Mouse (Mus musculus) CH12.LX (cell line): ENCODE data around the gene Dcaf4. TPM values are rescaled to one million over a fixed set of nuclear protein-coding genes. Genes with fewer than 3 reads are reported as not detected.

Experiments used
- DNase-seq: peaks from one replicate; pipeline ENCODE4 v3.0.0-alpha.2; 2013; ENCODE audit errors: extremely low read depth
- H3K27ac ChIP-seq: 2 replicates; pipeline ENCODE4 v1.5.1; 2012; ENCODE audit warnings: low read depth, mild to moderate bottlenecking, control low read depth, moderate library complexity; ENCODE audit not compliant: insufficient read depth
- H3K27me3 ChIP-seq: replicated peaks from 2 replicates; pipeline ENCODE3; 2012; ENCODE audit warnings: inconsistent platforms
- H3K36me3 ChIP-seq, 2 experiments: replicated peaks in 1 of 2; 2 replicates each; pipeline versions ENCODE3 to v1.6.1; 2012; ENCODE audit warnings: inconsistent platforms in 1 of 2, low read length in 1 of 2, mild to moderate bottlenecking in 1 of 2, mixed read lengths in 1 of 2, moderate library complexity in 1 of 2; ENCODE audit not compliant: control insufficient read depth in 1 of 2, insufficient read depth in 1 of 2
- H3K4me1 ChIP-seq, 2 experiments: 2 replicates each; pipeline ENCODE4 v1.6.1; 2012; ENCODE audit warnings: inconsistent platforms in 1 of 2, moderate library complexity in 1 of 2; ENCODE audit not compliant: insufficient read depth in 2 of 2, control insufficient read depth in 1 of 2
- H3K4me2 ChIP-seq: 2 replicates; pipeline ENCODE4 v1.6.1; 2012; ENCODE audit warnings: low read depth, mild to moderate bottlenecking, control low read depth; ENCODE audit not compliant: poor library complexity, insufficient read depth, severe bottlenecking
- H3K4me3 ChIP-seq, 3 experiments: fragments of 150-350 bp in 1 of 3; sonication (generic) in 1 of 3; replicated peaks in 1 of 3; 2 replicates each; pipeline versions ENCODE3 to v1.5.1; 2011 to 2012; ENCODE audit warnings: low read depth in 2 of 3, low read length in 2 of 3, mild to moderate bottlenecking in 2 of 3, moderate library complexity in 2 of 3, control low read depth in 1 of 3, improper control_type of control experiment in 1 of 3, inconsistent platforms in 1 of 3, mixed read lengths in 1 of 3; ENCODE audit not compliant: poor library complexity in 1 of 3
- H3K79me2 ChIP-seq: replicated peaks from 2 replicates; pipeline ENCODE4 v1.6.1; 2012; ENCODE audit warnings: mild to moderate bottlenecking, moderate library complexity; ENCODE audit not compliant: control insufficient read depth, poor library complexity, insufficient read depth, severe bottlenecking; ENCODE audit errors: extremely low read depth
- H3K9ac ChIP-seq: 2 replicates; pipeline ENCODE4 v1.6.1; 2012; ENCODE audit warnings: low read depth, mild to moderate bottlenecking, control low read depth, moderate library complexity; ENCODE audit not compliant: insufficient read depth
- H3K9me3 ChIP-seq: replicated peaks from 2 replicates; pipeline ENCODE3; 2012; ENCODE audit warnings: low read length, inconsistent platforms, mixed read lengths
- CHD1 ChIP-seq: IDR thresholded peaks from 2 replicates; pipeline ENCODE4 v1.6.1; 2012; ENCODE audit warnings: low read depth, low read length, improper control_type of control experiment, inconsistent platforms
- CHD2 ChIP-seq: IDR thresholded peaks from 2 replicates; pipeline ENCODE4 v1.6.1; 2011; ENCODE audit warnings: low read length, improper control_type of control experiment
- CTCF ChIP-seq, 2 experiments: IDR thresholded peaks in 1 of 2; conservative IDR thresholded peaks in 1 of 2; 2 replicates each; pipeline ENCODE4 v1.5.1; 2011 to 2012; ENCODE audit warnings: low read depth in 2 of 2, low read length in 2 of 2, improper control_type of control experiment in 1 of 2, inconsistent platforms in 1 of 2, mild to moderate bottlenecking in 1 of 2, moderate library complexity in 1 of 2
- E2F4 ChIP-seq: IDR thresholded peaks from 2 replicates; pipeline ENCODE4 v1.6.1; 2011; ENCODE audit warnings: low read depth, low read length, improper control_type of control experiment; ENCODE audit not compliant: insufficient replicate concordance
- EP300 ChIP-seq: IDR thresholded peaks from 2 replicates; pipeline ENCODE4 v1.6.1; 2011; ENCODE audit warnings: low read length, improper control_type of control experiment
- GABPA ChIP-seq: IDR thresholded peaks from 2 replicates; pipeline ENCODE4 v1.6.1; 2012; ENCODE audit warnings: low read depth, low read length, improper control_type of control experiment, inconsistent platforms; ENCODE audit not compliant: insufficient replicate concordance
- HCFC1 ChIP-seq: IDR thresholded peaks from 2 replicates; pipeline ENCODE4 v1.6.1; 2012; ENCODE audit warnings: low read depth, mild to moderate bottlenecking, inconsistent platforms, low read length, improper control_type of control experiment
- JUND ChIP-seq: conservative IDR thresholded peaks from 2 replicates; pipeline ENCODE4 v1.6.1; 2011; ENCODE audit warnings: low read depth, low read length, improper control_type of control experiment
- KAT2A ChIP-seq: IDR thresholded peaks from 2 replicates; pipeline ENCODE4 v1.6.1; 2012; ENCODE audit warnings: low read length, improper control_type of control experiment, inconsistent platforms; ENCODE audit not compliant: insufficient replicate concordance
- NELFE ChIP-seq: IDR thresholded peaks from 2 replicates; pipeline ENCODE4 v1.6.1; 2011; ENCODE audit warnings: low read depth, low read length, improper control_type of control experiment
- NRF1 ChIP-seq: IDR thresholded peaks from 2 replicates; pipeline ENCODE4 v1.6.1; 2014; ENCODE audit warnings: low read depth, mild to moderate bottlenecking, inconsistent platforms, low read length, improper control_type of control experiment, moderate library complexity
- POLR2AphosphoS2 ChIP-seq: IDR thresholded peaks from 2 replicates; pipeline ENCODE4 v1.6.1; 2011; ENCODE audit warnings: low read depth, low read length, improper control_type of control experiment
- RAD21 ChIP-seq: IDR thresholded peaks from 2 replicates; pipeline ENCODE4 v1.6.1; 2011; ENCODE audit warnings: low read depth, mild to moderate bottlenecking, low read length, improper control_type of control experiment, moderate library complexity
- RCOR1 ChIP-seq: conservative IDR thresholded peaks from 2 replicates; pipeline ENCODE4 v1.6.1; 2012; ENCODE audit warnings: low read depth, mild to moderate bottlenecking, inconsistent platforms, low read length, improper control_type of control experiment
- TCF12 ChIP-seq: IDR thresholded peaks from 2 replicates; pipeline ENCODE4 v1.6.1; 2014; ENCODE audit warnings: low read depth, mild to moderate bottlenecking, inconsistent platforms, low read length, improper control_type of control experiment
- UBTF ChIP-seq: IDR thresholded peaks from 2 replicates; pipeline ENCODE4 v1.6.1; 2012; ENCODE audit warnings: low read depth, mild to moderate bottlenecking, inconsistent platforms, low read length, improper control_type of control experiment, moderate library complexity
- ZNF384 ChIP-seq: IDR thresholded peaks from 2 replicates; pipeline ENCODE4 v1.6.1; 2012; ENCODE audit warnings: low read depth, low read length, improper control_type of control experiment, inconsistent platforms
- dilution Hi-C: fragments of 300-500 bp; cut with MboI; formaldehyde crosslinking; loops from 2 replicates; pipeline ENCODE4 v1.14.3; 2020; ENCODE audit warnings: low sequenced_read_pairs; ENCODE audit not compliant: extremely low pct_unique_long_range_greater_than_20kb, extremely low pct_ligation_motif_present
- in situ Hi-C: fragments of 300-500 bp; cut with MboI; formaldehyde crosslinking; loops from 3 replicates; pipeline ENCODE4 v1.14.3; 2019; ENCODE audit warnings: low sequenced_read_pairs, low pct_ligation_motif_present, low pct_unique_long_range_greater_than_20kb, mixed read lengths
- polyA plus RNA-seq: library from polyadenylated mRNA; unstranded; fragments of >175 nt; gene quantifications from 2 replicates; pipeline ENCODE4 v1.2.1, GENCODE M21; 2012; ENCODE audit warnings: low read depth; ENCODE audit not compliant: insufficient read length
- total RNA-seq, 2 experiments: library from RNA; depleted of rRNA; stranded (reverse); fragments of 300-350 nt in 1 of 2; fragments of >200 nt in 1 of 2; gene quantifications; 2 replicates each; pipeline ENCODE4 v1.2.3; 2012 to 2014

The Dcaf4 gene
- total and polyA plus RNA-seq, 3 experiments = 17.3 to 23.6 (median 22.0) TPM

DNA sequence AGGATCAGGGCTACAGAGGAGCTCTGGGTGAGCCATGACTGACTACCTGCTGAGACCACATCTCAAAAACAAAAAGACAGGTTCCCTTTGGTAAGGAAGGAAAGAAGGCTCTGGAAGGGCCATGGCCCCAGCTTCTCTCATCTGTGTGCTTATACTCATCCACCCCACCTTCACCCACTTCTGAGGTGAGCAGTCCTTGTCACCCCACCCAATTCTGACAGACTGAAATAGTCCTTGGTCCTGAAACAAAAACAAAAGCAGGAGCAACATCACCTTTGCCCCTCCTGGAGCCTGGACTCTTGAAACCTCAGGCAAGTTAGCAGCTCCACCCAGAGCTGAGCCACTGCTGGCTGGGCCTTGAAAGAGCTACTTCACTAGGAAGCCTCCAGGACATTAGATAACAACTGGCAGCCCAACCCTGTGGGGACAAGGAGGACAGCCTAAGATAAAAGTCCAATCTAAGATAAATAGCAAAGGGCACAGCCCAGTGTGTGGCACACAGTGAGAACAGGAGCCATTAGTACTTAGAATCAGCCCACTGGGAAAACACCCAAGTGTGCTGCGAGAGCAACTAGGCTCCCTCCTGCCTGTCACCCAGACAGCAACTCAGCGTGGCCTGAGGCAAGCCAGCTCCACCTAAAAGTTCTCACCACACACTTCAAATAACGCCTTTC, 58.8 kb downstream of the Dcaf4 start:
- Histone ChIP-seq H3K27me3 (no peaks in the 10 kb centered on the region), H3K79me2 (no peaks in the 10 kb centered on the region; the same call in 1 of the 2 replicates), H3K9me3 (no peaks in the 10 kb centered on the region), H3K27ac (no peak overlapping the region), H3K9ac (no peak overlapping the region), H3K36me3 (peaks cover 10 to 47% of the 10 kb centered on the region in 2 experiments), H3K4me2 (no peak overlapping the region), H3K4me1 (peaks cover 0 to 7% of the 10 kb centered on the region in 2 experiments; a peak in 1 of 4 replicates), H3K4me3 (no peak overlapping the region)
- dilution Hi-C loops = no loop called here
- TF ChIP-seq GABPA (no peak), RCOR1 (no peak), HCFC1 (no peak), EP300 (no peak), UBTF (no peak), CHD1 (no peak), POLR2AphosphoS2 (no peak), KAT2A (no peak), NELFE (no peak), NRF1 (no peak), CHD2 (no peak), E2F4 (no peak), RAD21 (no peak), TCF12 (no peak), JUND (no peak), CTCF (conservative IDR thresholded peaks at IDR 0.05 in 1 of 2, IDR thresholded peaks at IDR 0.05 in 1 of 2; ENCODE audit: low read depth in 2 of 2, low read length in 2 of 2) (no peak)
- no peak for DNase-seq
- in situ Hi-C loops = no loop called here

DNA sequence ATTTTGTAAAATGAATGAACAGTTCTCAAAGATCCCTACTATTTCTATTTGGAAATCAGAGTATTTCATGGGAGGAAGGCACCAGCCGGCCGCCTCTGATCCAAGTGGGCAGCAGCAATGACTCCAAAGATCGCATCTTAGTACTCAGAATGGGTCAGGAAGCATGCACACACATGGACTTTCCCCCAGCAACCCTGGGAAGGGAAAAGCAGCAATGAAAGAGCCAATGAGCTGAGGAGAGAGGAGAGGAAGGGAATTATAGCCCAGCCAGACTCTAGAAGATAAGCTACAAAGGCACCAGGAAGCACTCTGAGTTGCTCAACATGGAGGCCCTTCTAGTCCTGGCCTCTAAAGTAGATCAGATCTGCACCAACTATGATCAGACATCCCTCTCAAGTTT, 60.0 kb downstream of the Dcaf4 start:
- H3K79me2 ChIP-seq = no peaks in the 10 kb centered on the region; the same call in 1 of the 2 replicates
- no peak overlapping the region for H3K4me2 ChIP-seq
- no peaks in the 10 kb centered on the region for H3K9me3 ChIP-seq
- H3K27me3 ChIP-seq = no peaks in the 10 kb centered on the region
- no peak overlapping the region for H3K4me3 ChIP-seq
- peaks cover 0 to 7% of the 10 kb centered on the region in 2 experiments; a peak in 1 of 4 replicates for H3K4me1 ChIP-seq
- H3K27ac ChIP-seq = no peak overlapping the region
- in situ Hi-C loops = no loop called here
- no peak for TF ChIP-seq ZNF384
- DNase-seq = no peak
- H3K9ac ChIP-seq = no peak overlapping the region
- peaks cover 4 to 39% of the 10 kb centered on the region in 2 experiments for H3K36me3 ChIP-seq
- dilution Hi-C loops = no loop called here
